Mouse (Mus musculus) midbrain, embryonic 16.5 days (tissue): ENCODE results near the gene Ypel2. TPM values are rescaled to one million over a fixed set of nuclear protein-coding genes. Genes with fewer than 3 reads are reported as not detected.

Experiments
- ATAC-seq: fragments of 200-750 bp; cut with Nextera tagmentation; 2 replicates; pipeline ENCODE4 v1.8.0; 2017; ENCODE audit warnings: moderate TSS enrichment
- H3K27ac ChIP-seq: fragments of 300-500 bp; sonication (generic); 2 replicates; pipeline ENCODE4 v1.5.1; 2014; ENCODE audit warnings: mild to moderate bottlenecking, low read length, mixed read lengths
- H3K27me3 ChIP-seq: fragments of 300-500 bp; sonication (generic); 2 replicates; pipeline ENCODE4 v1.6.1; 2014; ENCODE audit warnings: low read depth, low read length, mixed read lengths; ENCODE audit not compliant: control insufficient read depth, insufficient read depth
- H3K36me3 ChIP-seq: fragments of 300-500 bp; sonication (generic); 2 replicates; pipeline ENCODE4 v1.6.1; 2014; ENCODE audit warnings: mild to moderate bottlenecking, low read length, moderate library complexity, mixed read lengths; ENCODE audit not compliant: control insufficient read depth, insufficient read depth
- H3K4me1 ChIP-seq: fragments of 300-500 bp; sonication (generic); 2 replicates; pipeline ENCODE4 v1.6.1; 2014; ENCODE audit warnings: mild to moderate bottlenecking, low read length, mixed read lengths; ENCODE audit not compliant: control insufficient read depth, insufficient read depth
- H3K4me2 ChIP-seq: fragments of 300-500 bp; sonication (generic); 2 replicates; pipeline ENCODE4 v1.6.1; 2014; ENCODE audit warnings: mild to moderate bottlenecking, low read length, mixed read lengths
- H3K4me3 ChIP-seq: fragments of 300-500 bp; sonication (generic); 2 replicates; pipeline ENCODE4 v1.5.1; 2014; ENCODE audit warnings: low read depth, mild to moderate bottlenecking, low read length, moderate library complexity, mixed read lengths
- H3K9ac ChIP-seq: fragments of 300-500 bp; sonication (generic); 2 replicates; pipeline ENCODE4 v1.6.1; 2014; ENCODE audit warnings: low read depth, low read length, mixed read lengths
- H3K9me3 ChIP-seq: fragments of 300-500 bp; sonication (generic); replicated peaks from 2 replicates; pipeline ENCODE4 v1.6.1; 2014; ENCODE audit warnings: mild to moderate bottlenecking, low read length, mixed read lengths; ENCODE audit not compliant: control insufficient read depth, poor library complexity, severe bottlenecking
- WGBS: fragments of 180-500 bp; shearing (Covaris S2); extraction: QIAGEN DNeasy Blood & Tissue Kit; methylation state at CpG from one replicate; pipeline ENCODE4 v1.1.7; 2014; 5-methylcytosine and 5-hydroxymethylcytosine counted together
- polyA plus RNA-seq: library from polyadenylated mRNA; unstranded; fragments of >200 nt; fragmentation: Nextera tagmentation; extraction: Ambion mirVana; gene quantifications from 2 replicates; pipeline ENCODE4 v1.2.1, GENCODE M21; 2015

Ypel2 gene
- polyA plus RNA-seq, 1 experiment from 2014 or later, result 6.5 TPM

DNA sequence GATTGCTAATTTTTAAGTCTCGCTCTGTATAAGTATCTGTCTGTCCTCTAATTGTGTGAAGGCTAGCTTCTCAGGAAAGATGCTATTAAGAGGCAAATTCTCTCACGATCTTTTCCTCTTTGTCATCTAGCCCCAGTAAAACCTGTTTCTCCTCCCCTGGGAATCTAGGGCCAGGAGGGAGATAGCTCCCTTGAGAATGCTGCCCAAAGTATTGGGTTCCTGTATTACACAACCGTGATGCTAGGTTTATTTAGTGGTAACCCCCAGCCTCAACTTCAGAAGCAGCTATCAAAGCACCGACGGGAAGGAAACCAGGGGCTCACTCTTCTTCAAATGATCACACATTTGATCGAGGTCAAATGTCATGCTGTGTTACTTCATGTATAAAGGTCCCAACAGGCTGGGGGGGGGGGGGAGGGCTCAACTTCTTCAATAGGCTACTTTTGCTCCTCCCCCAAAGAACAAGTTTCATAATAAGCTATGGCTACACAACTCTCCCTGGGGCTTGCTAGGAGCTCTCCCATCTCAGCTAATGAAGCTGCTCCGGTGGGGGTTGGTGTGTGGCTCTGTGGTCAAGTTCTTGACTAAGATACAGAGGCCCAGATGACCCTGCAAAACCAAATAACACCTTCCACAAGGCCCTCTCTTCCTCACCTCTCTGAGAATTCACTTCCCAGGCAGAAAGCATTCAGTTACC is 22.3 kb downstream of the Ypel2 start:
- H3K27ac ChIP-seq, result no peak overlapping the region
- WGBS, result 73% methylated on average over 7 of the region's 7 CpGs
- H3K4me1 ChIP-seq, result peaks cover 16% of the 10 kb centered on the region
- no peaks in the 10 kb centered on the region for H3K27me3 ChIP-seq
- no peaks in the 10 kb centered on the region for H3K9me3 ChIP-seq
- no peak for ATAC-seq
- no peak overlapping the region for H3K9ac ChIP-seq
- no peak overlapping the region for H3K4me2 ChIP-seq
- no peak overlapping the region for H3K4me3 ChIP-seq
- H3K36me3 ChIP-seq, result no peaks in the 10 kb centered on the region

DNA sequence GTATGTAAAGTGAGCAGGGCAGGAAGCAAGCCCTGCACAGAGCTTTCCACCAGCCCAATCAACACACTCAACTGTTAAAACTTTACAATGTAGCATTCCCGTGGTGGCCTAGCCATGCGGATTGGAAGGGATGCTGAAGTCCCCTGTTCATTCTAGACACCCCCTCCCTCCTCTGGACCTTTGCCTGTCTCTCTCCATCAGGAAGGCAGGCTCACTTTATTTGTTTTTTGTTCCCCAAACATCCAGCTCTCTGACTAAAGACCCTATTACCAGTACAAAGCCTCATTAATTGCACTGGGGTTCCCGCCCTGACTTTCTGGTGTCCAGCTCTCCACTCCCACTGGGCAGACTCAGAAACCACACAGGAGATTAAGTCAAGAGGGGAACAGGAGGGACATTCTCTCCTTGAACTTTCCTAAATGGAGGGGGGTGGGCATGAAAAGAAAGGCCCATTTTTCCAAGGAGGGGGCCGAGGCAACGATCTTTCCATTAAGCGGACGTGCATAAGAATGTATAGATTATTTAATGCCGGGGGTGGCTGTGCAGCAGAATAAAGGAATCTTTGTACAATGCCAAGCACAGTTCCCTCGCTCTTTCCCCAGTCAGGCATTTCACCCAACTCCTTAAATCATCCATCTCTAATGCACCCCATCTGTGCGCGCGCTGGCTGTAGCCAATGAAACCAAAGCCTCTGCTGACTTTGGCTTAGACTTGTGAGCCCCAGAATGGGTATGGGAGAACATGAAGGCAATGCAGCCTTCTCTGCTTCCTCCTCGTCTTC is 24.3 kb downstream of the Ypel2 start:
- no peak for ATAC-seq
- Histone ChIP-seq H3K9me3 (no peaks in the 10 kb centered on the region), H3K4me3 (no peak overlapping the region), H3K27me3 (no peaks in the 10 kb centered on the region), H3K36me3 (no peaks in the 10 kb centered on the region), H3K27ac (no peak overlapping the region), H3K4me2 (no peak overlapping the region), H3K9ac (no peak overlapping the region), H3K4me1 (peaks cover 16% of the 10 kb centered on the region)
- 34% methylated on average over 13 of the region's 13 CpGs for WGBS

DNA sequence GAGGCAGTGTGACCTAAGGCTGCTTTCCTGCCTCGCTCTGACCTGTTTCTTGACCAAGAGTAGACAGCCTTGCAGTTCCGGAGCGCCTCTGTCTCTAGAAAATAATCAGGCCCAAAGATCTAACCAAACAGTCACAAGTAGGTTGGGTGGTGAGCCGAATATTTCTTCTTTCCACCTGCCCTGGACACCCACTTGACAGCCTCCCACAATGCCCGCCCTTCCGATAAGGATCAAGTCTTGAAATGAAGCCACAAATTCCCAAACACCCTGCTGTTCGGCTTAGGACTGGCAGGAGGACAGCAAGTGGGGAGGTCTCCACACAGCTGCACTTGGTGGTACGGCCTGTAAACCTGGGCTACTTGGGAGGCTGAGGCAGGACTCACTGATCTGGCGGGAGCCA is 26.0 kb downstream of the Ypel2 start:
- 92% methylated on average over 9 of the region's 9 CpGs for WGBS
- no peak overlapping the region for H3K4me3 ChIP-seq
- no peak overlapping the region for H3K27ac ChIP-seq

DNA sequence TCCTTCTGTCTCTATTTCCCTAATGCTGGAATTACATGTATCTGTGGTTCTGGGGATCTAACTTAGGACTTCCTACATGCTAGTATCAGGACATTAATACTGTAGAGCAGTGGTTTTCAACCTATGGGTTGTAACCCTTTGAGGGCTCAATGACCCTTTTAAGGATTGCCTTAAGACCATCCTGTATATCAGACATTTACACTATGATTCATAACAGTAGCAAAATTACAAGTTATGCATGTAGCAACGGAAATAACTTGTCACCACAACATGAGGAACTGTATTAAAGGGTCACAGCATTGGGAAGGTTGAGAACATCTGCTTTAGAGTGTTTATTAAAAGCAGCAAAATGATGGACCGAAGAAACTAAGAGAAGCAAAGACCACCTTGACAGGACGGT is 26.8 kb downstream of the Ypel2 start:
- Histone ChIP-seq H3K36me3 (no peaks in the 10 kb centered on the region), H3K27ac (no peak overlapping the region), H3K9me3 (no peaks in the 10 kb centered on the region), H3K27me3 (no peaks in the 10 kb centered on the region), H3K4me1 (peaks cover 3% of the 10 kb centered on the region; the same call in 1 of the 2 replicates), H3K4me2 (no peak overlapping the region), H3K9ac (no peak overlapping the region), H3K4me3 (no peak overlapping the region)
- 92% methylated on average over 3 of the region's 3 CpGs for WGBS
- ATAC-seq, result no peak

More for the DNA sequence above, 26.0 kb downstream of the Ypel2 start:
- no peaks in the 10 kb centered on the region for H3K36me3 ChIP-seq
- no peaks in the 10 kb centered on the region for H3K9me3 ChIP-seq
- no peaks in the 10 kb centered on the region for H3K27me3 ChIP-seq
- peaks cover 3% of the 10 kb centered on the region; the same call in 1 of the 2 replicates for H3K4me1 ChIP-seq
- no peak for ATAC-seq
- no peak overlapping the region for H3K4me2 ChIP-seq
- no peak overlapping the region for H3K9ac ChIP-seq

DNA sequence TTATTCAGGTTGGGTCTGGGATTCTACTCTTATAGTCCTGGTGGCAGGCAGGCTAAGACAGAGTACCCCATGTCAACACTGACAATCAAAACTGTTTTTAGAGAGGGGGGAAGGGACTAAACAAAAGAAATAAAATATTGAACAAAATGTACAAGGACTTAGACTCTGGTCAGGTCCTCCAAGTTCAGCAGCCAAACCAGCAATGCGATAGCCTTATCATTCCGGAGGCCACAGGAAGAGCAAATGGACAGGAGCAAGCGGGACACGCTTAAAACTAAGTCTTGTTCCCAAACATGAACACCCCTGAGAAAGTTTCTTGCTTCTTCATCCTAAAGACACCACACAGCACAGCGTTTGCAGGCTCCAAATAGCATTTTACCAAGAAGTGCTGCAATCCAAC is 28.4 kb downstream of the Ypel2 start:
- WGBS, result 91% methylated on average over 5 of the region's 5 CpGs
- no peaks in the 10 kb centered on the region for H3K36me3 ChIP-seq
- no peak overlapping the region for H3K9ac ChIP-seq
- H3K27me3 ChIP-seq, result no peaks in the 10 kb centered on the region
- peaks cover 3% of the 10 kb centered on the region; the same call in 1 of the 2 replicates for H3K4me1 ChIP-seq
- H3K4me2 ChIP-seq, result no peak overlapping the region
- no peak overlapping the region for H3K4me3 ChIP-seq
- ATAC-seq, result no peak
- H3K27ac ChIP-seq, result no peak overlapping the region
- no peaks in the 10 kb centered on the region for H3K9me3 ChIP-seq

DNA sequence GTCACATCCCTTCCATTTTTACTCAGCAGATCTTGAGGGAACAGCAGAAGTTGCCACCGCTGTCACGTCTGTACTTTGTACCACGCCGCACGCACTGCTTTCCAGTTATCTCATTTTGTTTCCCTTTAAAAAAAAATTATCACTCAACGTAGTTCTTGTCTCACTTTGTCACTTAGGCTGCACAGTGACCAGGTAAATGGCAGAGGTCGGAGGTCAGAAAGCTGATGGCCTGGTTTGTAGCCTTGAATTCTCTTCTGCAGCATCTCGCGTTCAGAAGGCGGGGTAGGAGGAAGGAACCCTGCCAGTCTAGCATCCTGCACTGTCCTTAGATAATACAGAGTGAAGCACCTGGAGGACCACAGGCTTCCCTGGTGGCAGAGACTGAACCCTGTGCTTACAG is 29.8 kb downstream of the Ypel2 start:
- no peak overlapping the region for H3K4me3 ChIP-seq
- H3K36me3 ChIP-seq, result no peaks in the 10 kb centered on the region
- no peak overlapping the region for H3K27ac ChIP-seq
- no peaks in the 10 kb centered on the region for H3K9me3 ChIP-seq
- 86% methylated on average over 10 of the region's 10 CpGs for WGBS
- no peak overlapping the region for H3K4me2 ChIP-seq
- no peak for ATAC-seq
- H3K4me1 ChIP-seq, result peaks cover 4% of the 10 kb centered on the region; the same call in 1 of the 2 replicates
- H3K9ac ChIP-seq, result no peak overlapping the region
- no peaks in the 10 kb centered on the region for H3K27me3 ChIP-seq

DNA sequence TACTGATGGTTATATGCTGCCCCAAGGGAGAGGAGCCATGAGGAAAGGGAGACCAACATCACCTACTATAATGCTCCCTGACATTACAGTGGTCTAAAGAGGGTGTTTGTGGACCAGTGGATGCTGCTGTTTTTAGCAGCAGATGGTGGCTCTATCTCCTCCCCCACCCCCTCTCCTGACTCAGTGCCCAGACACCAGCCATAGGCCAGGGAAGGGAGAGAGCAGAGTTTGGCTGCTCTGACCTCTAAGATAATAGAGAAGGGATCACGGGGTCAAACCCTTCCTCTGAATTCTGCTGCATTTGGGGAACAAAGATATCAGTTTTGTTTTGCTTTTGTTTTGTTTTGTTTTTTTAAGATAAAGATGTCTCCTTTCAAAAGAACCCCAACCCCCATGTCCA is 30.5 kb downstream of the Ypel2 start:
- Histone ChIP-seq H3K27ac (no peak overlapping the region), H3K36me3 (no peaks in the 10 kb centered on the region), H3K4me2 (no peak overlapping the region), H3K9ac (no peak overlapping the region), H3K4me1 (peaks cover 6% of the 10 kb centered on the region; the same call in 1 of the 2 replicates), H3K4me3 (no peak overlapping the region), H3K9me3 (no peaks in the 10 kb centered on the region), H3K27me3 (no peaks in the 10 kb centered on the region)
- WGBS, result 48% methylated on average over 1 of the region's 1 CpGs
- no peak for ATAC-seq

DNA sequence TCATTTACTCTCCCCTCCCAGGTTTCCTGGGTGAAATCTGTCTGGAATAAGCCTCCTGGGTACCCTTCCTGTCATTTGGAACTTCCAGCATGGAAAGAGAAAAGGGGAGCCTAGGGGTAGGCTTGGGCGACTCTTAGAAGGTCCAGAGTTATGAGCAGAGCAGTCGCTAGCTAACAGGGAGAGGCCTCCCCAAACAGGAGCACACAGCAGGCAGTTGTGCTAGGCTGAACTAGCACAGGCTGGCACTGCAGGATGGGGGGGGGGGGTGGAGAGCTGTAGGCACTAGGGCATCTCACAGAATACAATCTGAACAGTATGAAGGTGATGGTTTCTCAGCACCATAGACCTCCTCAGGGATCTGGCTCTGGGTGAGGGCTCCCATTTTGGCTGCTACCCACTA is 31.1 kb downstream of the Ypel2 start:
- Histone ChIP-seq H3K4me2 (no peak overlapping the region), H3K27ac (no peak overlapping the region), H3K9me3 (no peaks in the 10 kb centered on the region), H3K9ac (no peak overlapping the region), H3K4me3 (no peak overlapping the region), H3K27me3 (no peaks in the 10 kb centered on the region), H3K36me3 (no peaks in the 10 kb centered on the region), H3K4me1 (peaks cover 9% of the 10 kb centered on the region; the same call in 1 of the 2 replicates)
- WGBS, result 48% methylated on average over 2 of the region's 2 CpGs
- ATAC-seq, result no peak
